Mouse (Mus musculus): ENCODE measurements at regions not wholly inside any gene's neighbourhood (a gene's known extent, or its start where the extent isn't known, plus 50 kb on each side); places are given as distances from the start of the nearest gene placed in this dataset.

- DNase-seq, result no peak
These were observed 57.8 kb upstream of the Chchd3 start for GRCm38 (mm10) chr6:33117877-33118276.

- no peak for DNase-seq
These were observed 60.5 kb upstream of the Chchd3 start for GRCm38 (mm10) chr6:33120581-33120980.

- peak; percentile 47 for DNase-seq
These were observed 66.5 kb upstream of the Chchd3 start for GRCm38 (mm10) chr6:33126574-33126973.

- DNase-seq, result no peak
These were observed 76.8 kb upstream of the Chchd3 start for GRCm38 (mm10) chr6:33136906-33137305.

- DNase-seq, result no peak
These were observed 77.8 kb upstream of the Chchd3 start for GRCm38 (mm10) chr6:33137823-33138222.

- no peak for DNase-seq
These were observed 82.4 kb upstream of the Exoc4 start for GRCm38 (mm10) chr6:33166479-33166878.

- DNase-seq, result no peak
These were observed 75.3 kb upstream of the Exoc4 start for GRCm38 (mm10) chr6:33173606-33174005.

- no peak for DNase-seq
These were observed 74.3 kb upstream of the Exoc4 start for GRCm38 (mm10) chr6:33174616-33175015.

GRCm38 (mm10) chr6:33189521-33190246 is 59.2 kb upstream of the Exoc4 start:
- DNase-seq, result no peak

- DNase-seq, result no peak
These were observed 55.1 kb upstream of the Exoc4 start for GRCm38 (mm10) chr6:33193823-33194222.

Measured in cerebellum, adult 11-12 months (tissue).